ENCODE assay signal across 11 mouse cellular contexts in the genomic region with DNA sequence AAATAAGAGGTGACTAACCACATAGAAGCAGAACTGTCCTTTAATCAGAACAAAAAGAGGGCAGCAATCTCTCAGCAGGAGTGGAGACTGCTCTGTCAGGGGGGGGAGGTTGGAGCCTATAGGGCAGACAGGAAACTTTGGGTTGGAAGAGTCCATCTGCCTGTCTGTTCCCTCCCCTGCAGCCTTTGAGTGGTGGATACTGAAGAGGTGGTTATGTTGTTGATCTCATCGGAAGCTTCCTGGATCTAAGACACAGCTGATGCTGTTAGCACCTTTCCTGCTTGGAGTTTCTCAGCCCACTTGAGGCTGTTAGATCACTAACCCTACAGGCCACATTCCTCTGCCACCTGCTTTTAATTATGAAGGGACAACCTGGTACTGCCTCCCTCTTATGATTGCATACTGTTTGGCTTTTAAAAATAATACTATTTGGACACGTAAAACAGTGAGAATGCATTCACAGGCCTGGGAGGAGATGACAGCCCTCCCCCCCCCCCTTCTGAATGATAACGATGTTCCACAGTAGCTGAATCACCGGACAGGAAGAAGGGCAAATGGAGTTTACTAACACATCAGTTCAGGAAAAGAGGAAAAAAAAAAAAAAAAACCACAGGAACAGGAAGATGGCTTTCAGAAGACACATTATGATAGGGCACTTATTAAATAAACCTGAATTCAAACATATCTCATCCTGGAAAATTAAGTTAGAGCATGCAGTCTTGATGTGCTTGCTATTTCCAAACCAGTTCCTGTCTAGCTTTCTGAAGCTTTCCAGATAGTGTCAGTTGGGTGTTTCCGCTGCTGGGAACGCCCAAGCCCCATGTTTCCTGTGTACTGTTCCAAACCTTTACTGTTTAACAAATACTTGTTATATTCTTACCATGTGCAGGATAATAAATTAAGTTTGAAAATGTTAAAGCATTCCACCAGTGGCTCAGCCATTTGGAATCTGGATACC. TPM values are rescaled to one million over a fixed set of nuclear protein-coding genes. Genes with fewer than 3 reads are reported as not detected.
DNase-seq lines count a peak whose midpoint lies in the region; ATAC-seq and TF ChIP-seq lines count a peak whose summit lies in the region.
"Had no signal": no experiment of that assay in that cellular context is flagged by ENCODE, and none has a peak within 500 bp of the region (broad histone marks: within the 10 kb centered on the region; RNA-seq: fewer than 3 reads in every experiment).

No protein-coding gene starts in this region.

- TF ChIP-seq EP300 in heart, postnatal 0 days (IDR thresholded peaks at IDR 0.05; ENCODE audit: low read depth), result no peak

- H3K36me3 ChIP-seq in heart, postnatal 0 days (replicated peaks; ENCODE audit: control insufficient read depth, insufficient read depth, low read length), result no peaks in the 10 kb centered on the region
- no peaks in the 10 kb centered on the region for H3K36me3 ChIP-seq in lung, embryonic 16.5 days (ENCODE audit: control insufficient read depth, insufficient read depth, low read length)
- H3K36me3 ChIP-seq: liver, embryonic 15.5 days had no signal

- 32% methylated on average over 6 of the region's 6 CpGs for whole genome bisulfite sequencing in heart, postnatal 0 days
- 55% methylated on average over 5 of the region's 6 CpGs for WGBS in lung, embryonic 16.5 days

- peak; percentile 52 for ATAC-seq in heart, postnatal 0 days (ENCODE audit: insufficient read depth, low read depth)
- no peak for ATAC-seq in lung, embryonic 16.5 days (ENCODE audit: low read depth)
- ATAC-seq in frontal cortex, adult (ENCODE audit: low TSS enrichment), result no peak
- ATAC-seq: inflammation-experienced regulatory T-cells, adult 6 months had no signal

- no peaks in the 10 kb centered on the region for H3K9me3 ChIP-seq in heart, postnatal 0 days (replicated peaks; ENCODE audit: control insufficient read depth, low read length)
- no peaks in the 10 kb centered on the region for H3K9me3 ChIP-seq in lung, embryonic 16.5 days (ENCODE audit: control insufficient read depth, low read length)
- H3K9me3 ChIP-seq: liver, embryonic 15.5 days had no signal

- H3K9ac ChIP-seq in heart, postnatal 0 days (replicated peaks; ENCODE audit: low read depth, low read length), result no peak overlapping the region
- H3K9ac ChIP-seq in lung, embryonic 16.5 days (ENCODE audit: low read length), result no peak overlapping the region
- H3K9ac ChIP-seq: liver, embryonic 15.5 days had no signal

- H3K4me3 ChIP-seq in heart, postnatal 0 days (ENCODE audit: low read depth, low read length), result no peak overlapping the region
- H3K4me3 ChIP-seq in lung, embryonic 16.5 days (ENCODE audit: low read length), result no peak overlapping the region
- H3K4me3 ChIP-seq: liver, embryonic 15.5 days had no signal

- no peaks in the 10 kb centered on the region for H3K4me1 ChIP-seq in heart, postnatal 0 days (ENCODE audit: control insufficient read depth, insufficient read depth)
- no peaks in the 10 kb centered on the region for H3K4me1 ChIP-seq in lung, embryonic 16.5 days (replicated peaks; ENCODE audit: control insufficient read depth, insufficient read depth, low read length)
- H3K4me1 ChIP-seq: liver, embryonic 15.5 days had no signal

- TF ChIP-seq CTCF in heart, postnatal 0 days (IDR thresholded peaks at IDR 0.05; ENCODE audit: low read depth), result no peak

- no peak overlapping the region for H3K4me2 ChIP-seq in heart, postnatal 0 days (ENCODE audit: low read depth, low read length)
- no peak overlapping the region for H3K4me2 ChIP-seq in lung, embryonic 16.5 days (ENCODE audit: low read depth, low read length)
- H3K4me2 ChIP-seq: liver, embryonic 15.5 days had no signal

- H3K27me3 ChIP-seq in heart, postnatal 0 days (ENCODE audit: control insufficient read depth, insufficient read depth, low read length), result no peaks in the 10 kb centered on the region
- no peaks in the 10 kb centered on the region for H3K27me3 ChIP-seq in lung, embryonic 16.5 days (ENCODE audit: control insufficient read depth, insufficient read depth, low read depth, low read length)
- H3K27me3 ChIP-seq: liver, embryonic 15.5 days had no signal

- peak overlapping the region; percentile 43 for H3K27ac ChIP-seq in heart, postnatal 0 days (ENCODE audit: low read depth)
- H3K27ac ChIP-seq in lung, embryonic 16.5 days (ENCODE audit: low read length), result peak overlapping the region; percentile 36; the same call in 1 of the 2 replicates
- H3K27ac ChIP-seq: liver, embryonic 15.5 days had no signal

- peak; percentile 22 to 71 for DNase-seq in adrenal gland, adult (ENCODE audit: inconsistent age in 2 of 2, low spot score in 1 of 2)
- DNase-seq in adrenal gland, adult 18-20 months (ENCODE audit: low spot score in 2 of 2), result no peak
- peak; percentile 25 to 26 for DNase-seq in adrenal gland, postnatal 36 days
- peak; percentile 50 for DNase-seq in heart, postnatal 0 days (ENCODE audit: low spot score)
- DNase-seq in cerebellum, postnatal 25 days, result no peak
- no peak for DNase-seq in urinary bladder, adult 2 months (ENCODE audit: low spot score)
- DNase-seq: cerebellum, adult 18-20 months had no signal

RNA-seq across cellular contexts. Expression of gene Pde4b, which starts 41.9 kb away (rescaled TPM):
- total RNA-seq in adrenal gland, adult 18-20 months (2021), result 1 to 10 TPM; 3.8 to 5.4 TPM
- total RNA-seq in adrenal gland, postnatal 36 days (2021), result 1 to 10 TPM; 3.4 to 6.4 TPM
- total RNA-seq in heart, postnatal 0 days (2014; rRNA removed; ENCODE audit: low replicate concordance), result 50.1 and 56.2 TPM in 2 replicates
- polyA plus RNA-seq in heart, postnatal 0 days (2015; fragmentation: Nextera tagmentation; extraction: Ambion mirVana), result 29.6 and 30.8 TPM in 2 replicates
- 35.4 and 46.5 TPM in 2 replicates for polyA plus RNA-seq in lung, embryonic 16.5 days (2015; fragmentation: Nextera tagmentation; extraction: Ambion mirVana)
- 32.8 and 47.1 TPM in 2 replicates for polyA plus RNA-seq in urinary bladder, adult 2 months (2012; rRNA removed)

RNA-seq across cellular contexts. Expression of gene Gm12789, which starts 59.0 kb away (rescaled TPM):
- total RNA-seq in adrenal gland, adult 18-20 months (2021), result not detected
- not detected for total RNA-seq in adrenal gland, postnatal 36 days (2021)
- total RNA-seq in heart, postnatal 0 days (2014; rRNA removed; ENCODE audit: low replicate concordance), result not detected in 2 replicates
- not detected in 2 replicates for polyA plus RNA-seq in heart, postnatal 0 days (2015; fragmentation: Nextera tagmentation; extraction: Ambion mirVana)
- polyA plus RNA-seq in lung, embryonic 16.5 days (2015; fragmentation: Nextera tagmentation; extraction: Ambion mirVana), result not detected in 2 replicates
- polyA plus RNA-seq in urinary bladder, adult 2 months (2012; rRNA removed), result not detected in 2 replicates
- polyA plus RNA-seq: inflammation-experienced regulatory T-cells, adult 6 months; liver, embryonic 15.5 days had no signal

Comparison
In these comparisons a context has a peak if more than half of its experiments do, and no peak if none do; other contexts are left out.
1. DNase-seq: peak in adrenal gland, adult (2 of 2), adrenal gland, postnatal 36 days (2 of 2) and heart, postnatal 0 days (single experiment); none in adrenal gland, adult 18-20 months (0 of 2), cerebellum, postnatal 25 days (0 of 2) and urinary bladder, adult 2 months (single experiment).